Mouse (Mus musculus): ENCODE data around the gene Vwa1. TPM values are rescaled to one million over a fixed set of nuclear protein-coding genes. Genes with fewer than 3 reads are reported as not detected.

The Vwa1 gene
- total and polyA plus RNA-seq, 3 experiments: 0.33 to 0.42 TPM; not detected in 1

- Histone ChIP-seq H3K4me1 (ENCODE audit: control insufficient read depth in 1 of 2, insufficient read depth in 2 of 2, low read length in 2 of 2) (no peaks in the 10 kb centered on the region), H3K27me3 (ENCODE audit: control insufficient read depth in 1 of 2, insufficient read depth in 2 of 2, low read length in 2 of 2) (no peaks in the 10 kb centered on the region), H3K36me3 (ENCODE audit: control insufficient read depth in 1 of 2, insufficient read depth in 2 of 2, low read length in 2 of 2) (peaks cover 0 to 35% of the 10 kb centered on the region in 2 experiments; a peak in 2 of 4 replicates), H3K27ac (ENCODE audit: control insufficient read depth, low read depth, low read length) (no peak overlapping the region), H3K79me2 (ENCODE audit: control insufficient read depth, insufficient read depth, low read length, poor library complexity) (0 out of 2 replicates have a peak, but pooled peaks cover 3% of the 10 kb centered on the region), H3K4me3 (ENCODE audit: control insufficient read depth in 1 of 2, insufficient read depth in 1 of 2, low read depth in 2 of 2, low read length in 2 of 2) (no peak overlapping the region), H3K9ac (ENCODE audit: control insufficient read depth, low read depth, low read length, poor library complexity, severe bottlenecking) (no peak overlapping the region), H3K9me3 (replicated peaks; ENCODE audit: insufficient read depth, low read length) (no peaks in the 10 kb centered on the region)
- TF ChIP-seq SIN3A (IDR thresholded peaks at IDR 0.05; ENCODE audit: low read length): no peak
- TF ChIP-seq CHD1 (IDR thresholded peaks at IDR 0.05; ENCODE audit: low read depth, low read length): no peak
- peak in 1 of 2 experiments; percentile 30; a peak in 1 of 4 replicates for TF ChIP-seq POLR2A (IDR thresholded peaks at IDR 0.05; ENCODE audit: control insufficient read depth in 1 of 2, insufficient read depth in 1 of 2, low read depth in 1 of 2, low read length in 2 of 2, poor library complexity in 1 of 2)
- DNase-seq (ENCODE audit: low read depth, low spot score): no peak
Measured at GRCm38 (mm10) chr4:155746575-155747490, 27.7 kb downstream of the Vwa1 start.

GRCm38 (mm10) chr4:155746036-155746548, 28.4 kb downstream of the Vwa1 start:
- H3K9me3 ChIP-seq (replicated peaks; ENCODE audit: insufficient read depth, low read length): no peaks in the 10 kb centered on the region
- H3K79me2 ChIP-seq (ENCODE audit: control insufficient read depth, insufficient read depth, low read length, poor library complexity): 0 out of 2 replicates have a peak, but pooled peaks cover 3% of the 10 kb centered on the region
- H3K9ac ChIP-seq (ENCODE audit: control insufficient read depth, low read depth, low read length, poor library complexity, severe bottlenecking): no peak overlapping the region
- TF ChIP-seq CHD1 (IDR thresholded peaks at IDR 0.05; ENCODE audit: low read depth, low read length): no peak
- no peak for TF ChIP-seq CTCF (IDR thresholded peaks at IDR 0.05 in 2 of 3, conservative IDR thresholded peaks at IDR 0.05 in 1 of 3; ENCODE audit: control insufficient read depth in 1 of 3, insufficient read depth in 1 of 3, low read depth in 2 of 3, low read length in 3 of 3, poor library complexity in 1 of 3, severe bottlenecking in 1 of 3)
- TF ChIP-seq E2F4 (IDR thresholded peaks at IDR 0.05; ENCODE audit: borderline replicate concordance, low read depth, low read length): no peak
- no peak for TF ChIP-seq TBP (IDR thresholded peaks at IDR 0.05; ENCODE audit: low read depth, low read length)
- no peak for TF ChIP-seq MXI1 (IDR thresholded peaks at IDR 0.05; ENCODE audit: low read depth, low read length)
- TF ChIP-seq MAFK (IDR thresholded peaks at IDR 0.05; ENCODE audit: borderline replicate concordance, low read depth, low read length): no peak
- TF ChIP-seq USF1 (IDR thresholded peaks at IDR 0.05; ENCODE audit: low read depth, low read length): no peak
- no peak for TF ChIP-seq POLR2AphosphoS2 (IDR thresholded peaks at IDR 0.05; ENCODE audit: low read length)
- TF ChIP-seq HCFC1 (IDR thresholded peaks at IDR 0.05; ENCODE audit: low read depth, low read length): no peak
- H3K4me3 ChIP-seq (ENCODE audit: control insufficient read depth in 1 of 2, insufficient read depth in 1 of 2, low read depth in 2 of 2, low read length in 2 of 2): no peak overlapping the region
- no peaks in the 10 kb centered on the region for H3K27me3 ChIP-seq (ENCODE audit: control insufficient read depth in 1 of 2, insufficient read depth in 2 of 2, low read length in 2 of 2)
- DNase-seq (ENCODE audit: low read depth, low spot score): no peak
- no peaks in the 10 kb centered on the region for H3K4me1 ChIP-seq (ENCODE audit: control insufficient read depth in 1 of 2, insufficient read depth in 2 of 2, low read length in 2 of 2)
- H3K36me3 ChIP-seq (ENCODE audit: control insufficient read depth in 1 of 2, insufficient read depth in 2 of 2, low read length in 2 of 2): peaks cover 0 to 32% of the 10 kb centered on the region in 2 experiments; a peak in 2 of 4 replicates
- H3K27ac ChIP-seq (ENCODE audit: control insufficient read depth, low read depth, low read length): no peak overlapping the region

- Histone ChIP-seq H3K27ac (ENCODE audit: control insufficient read depth, low read depth, low read length) (no peak overlapping the region), H3K36me3 (ENCODE audit: control insufficient read depth in 1 of 2, insufficient read depth in 2 of 2, low read length in 2 of 2) (peaks cover 0 to 26% of the 10 kb centered on the region in 2 experiments; a peak in 2 of 4 replicates)
- DNase-seq (ENCODE audit: low read depth, low spot score): no peak
- TF ChIP-seq ZNF384 (IDR thresholded peaks at IDR 0.05; ENCODE audit: low read depth, low read length) (no peak), ZKSCAN1 (IDR thresholded peaks at IDR 0.05; ENCODE audit: low read depth, low read length) (no peak), BHLHE40 (IDR thresholded peaks at IDR 0.05; ENCODE audit: borderline replicate concordance, low read depth, low read length) (no peak), JUND (IDR thresholded peaks at IDR 0.05; ENCODE audit: low read depth, low read length) (no peak), UBTF (IDR thresholded peaks at IDR 0.05; ENCODE audit: borderline replicate concordance, insufficient read depth, low read depth, low read length) (no peak), MAFK (IDR thresholded peaks at IDR 0.05; ENCODE audit: borderline replicate concordance, low read depth, low read length) (no peak), CTCF (IDR thresholded peaks at IDR 0.05 in 2 of 3, conservative IDR thresholded peaks at IDR 0.05 in 1 of 3; ENCODE audit: control insufficient read depth in 1 of 3, insufficient read depth in 1 of 3, low read depth in 2 of 3, low read length in 3 of 3, poor library complexity in 1 of 3, severe bottlenecking in 1 of 3) (no peak), MAX (IDR thresholded peaks at IDR 0.05; ENCODE audit: low read length) (no peak), NRF1 (IDR thresholded peaks at IDR 0.05; ENCODE audit: insufficient read depth, low read depth, low read length, poor library complexity, severe bottlenecking) (no peak), ETS1 (IDR thresholded peaks at IDR 0.05; ENCODE audit: low read depth, low read length) (no peak), GABPA (IDR thresholded peaks at IDR 0.05; ENCODE audit: low read depth, low read length) (no peak), SMC3 (IDR thresholded peaks at IDR 0.05; ENCODE audit: low read depth, low read length) (no peak), MXI1 (IDR thresholded peaks at IDR 0.05; ENCODE audit: low read depth, low read length) (no peak), POLR2A (IDR thresholded peaks at IDR 0.05; ENCODE audit: control insufficient read depth in 1 of 2, insufficient read depth in 1 of 2, low read depth in 1 of 2, low read length in 2 of 2, poor library complexity in 1 of 2) (no peak), TCF12 (IDR thresholded peaks at IDR 0.05; ENCODE audit: low read depth, low read length) (no peak)
Measured at GRCm38 (mm10) chr4:155745136-155745535, 29.4 kb downstream of the Vwa1 start.

More at GRCm38 (mm10) chr4:155745136-155745535, 29.4 kb downstream of the Vwa1 start:
- H3K9ac ChIP-seq (ENCODE audit: control insufficient read depth, low read depth, low read length, poor library complexity, severe bottlenecking): no peak overlapping the region
- no peaks in the 10 kb centered on the region for H3K27me3 ChIP-seq (ENCODE audit: control insufficient read depth in 1 of 2, insufficient read depth in 2 of 2, low read length in 2 of 2)
- H3K4me3 ChIP-seq (ENCODE audit: control insufficient read depth in 1 of 2, insufficient read depth in 1 of 2, low read depth in 2 of 2, low read length in 2 of 2): no peak overlapping the region
- no peaks in the 10 kb centered on the region for H3K4me1 ChIP-seq (ENCODE audit: control insufficient read depth in 1 of 2, insufficient read depth in 2 of 2, low read length in 2 of 2)
- H3K9me3 ChIP-seq (replicated peaks; ENCODE audit: insufficient read depth, low read length): no peaks in the 10 kb centered on the region
- 0 out of 2 replicates have a peak, but pooled peaks cover 3% of the 10 kb centered on the region for H3K79me2 ChIP-seq (ENCODE audit: control insufficient read depth, insufficient read depth, low read length, poor library complexity)

Data from MEL (cell line).